Mouse (Mus musculus) splenic B cell, adult 2 months (primary cell): ENCODE results near the gene Ap4s1.

Source experiments
- DNase-seq: peaks from one replicate; pipeline ENCODE4 v3.0.0-alpha.2; 2011; ENCODE audit warnings: low read depth, low spot score
- H3K27me3 ChIP-seq: 2 replicates; pipeline ENCODE4 v1.6.1; 2012; ENCODE audit warnings: mild to moderate bottlenecking, low read length, moderate library complexity, mixed read lengths; ENCODE audit not compliant: control insufficient read depth, poor library complexity, insufficient read depth, severe bottlenecking
- H3K36me3 ChIP-seq: 2 replicates; pipeline ENCODE4 v1.6.1; 2012; ENCODE audit warnings: mild to moderate bottlenecking, low read length, moderate library complexity, mixed read lengths; ENCODE audit not compliant: control insufficient read depth, poor library complexity, insufficient read depth, severe bottlenecking

Gene Ap4s1

GRCm38 (mm10) chr12:51721836-51722235 lies 31.0 kb downstream of the Ap4s1 start:
- no peak for DNase-seq
- H3K27me3 ChIP-seq: no peaks in the 10 kb centered on the region
- peaks cover 2% of the 10 kb centered on the region; the same call in 1 of the 2 replicates for H3K36me3 ChIP-seq

GRCm38 (mm10) chr12:51729058-51729457 lies 38.2 kb downstream of the Ap4s1 start:
- DNase-seq: no peak
- H3K27me3 ChIP-seq: no peaks in the 10 kb centered on the region
- no peaks in the 10 kb centered on the region for H3K36me3 ChIP-seq

GRCm38 (mm10) chr12:51729827-51730226 lies 39.0 kb downstream of the Ap4s1 start:
- no peak for DNase-seq
- no peaks in the 10 kb centered on the region for H3K36me3 ChIP-seq

GRCm38 (mm10) chr12:51734605-51735211 lies 43.9 kb downstream of the Ap4s1 start:
- no peaks in the 10 kb centered on the region for H3K36me3 ChIP-seq

More at GRCm38 (mm10) chr12:51729827-51730226, 39.0 kb downstream of the Ap4s1 start:
- H3K27me3 ChIP-seq: no peaks in the 10 kb centered on the region

GRCm38 (mm10) chr12:51735840-51736271 lies 45.0 kb downstream of the Ap4s1 start:
- Histone ChIP-seq H3K27me3 (no peaks in the 10 kb centered on the region), H3K36me3 (no peaks in the 10 kb centered on the region)
- no peak for DNase-seq

More at GRCm38 (mm10) chr12:51734605-51735211, 43.9 kb downstream of the Ap4s1 start:
- DNase-seq: no peak
- H3K27me3 ChIP-seq: no peaks in the 10 kb centered on the region

GRCm38 (mm10) chr12:51736381-51736780 lies 45.5 kb downstream of the Ap4s1 start:
- DNase-seq: no peak
- Histone ChIP-seq H3K36me3 (no peaks in the 10 kb centered on the region), H3K27me3 (no peaks in the 10 kb centered on the region)

- no peak for DNase-seq
- H3K27me3 ChIP-seq: no peaks in the 10 kb centered on the region
- no peaks in the 10 kb centered on the region for H3K36me3 ChIP-seq
Measured at GRCm38 (mm10) chr12:51736807-51737206, 46.0 kb downstream of the Ap4s1 start.

- H3K36me3 ChIP-seq: peaks cover 10% of the 10 kb centered on the region
- DNase-seq: peak; percentile 59
- no peaks in the 10 kb centered on the region for H3K27me3 ChIP-seq
Measured at GRCm38 (mm10) chr12:51741690-51742089, 50.9 kb downstream of the Ap4s1 start.

- no peaks in the 10 kb centered on the region for H3K27me3 ChIP-seq
- no peak for DNase-seq
- peaks cover 17% of the 10 kb centered on the region for H3K36me3 ChIP-seq
Measured at GRCm38 (mm10) chr12:51744957-51745356, 54.1 kb downstream of the Ap4s1 start.

- H3K36me3 ChIP-seq: peaks cover 31% of the 10 kb centered on the region
- peak; percentile 7 for DNase-seq
- H3K27me3 ChIP-seq: no peaks in the 10 kb centered on the region
Measured at GRCm38 (mm10) chr12:51747348-51747747, 56.5 kb downstream of the Ap4s1 start.

GRCm38 (mm10) chr12:51755938-51756598 lies 65.2 kb downstream of the Ap4s1 start:
- Histone ChIP-seq H3K27me3 (no peaks in the 10 kb centered on the region), H3K36me3 (peaks cover 28% of the 10 kb centered on the region)
- DNase-seq: no peak

- H3K27me3 ChIP-seq: no peaks in the 10 kb centered on the region
- DNase-seq: no peak
- H3K36me3 ChIP-seq: peaks cover 23% of the 10 kb centered on the region
Measured at GRCm38 (mm10) chr12:51756599-51756961, 65.7 kb downstream of the Ap4s1 start.

GRCm38 (mm10) chr12:51759374-51759773 lies 68.5 kb downstream of the Ap4s1 start:
- H3K36me3 ChIP-seq: peaks cover 19% of the 10 kb centered on the region
- no peak for DNase-seq
- no peaks in the 10 kb centered on the region for H3K27me3 ChIP-seq

- DNase-seq: no peak
- peaks cover 15% of the 10 kb centered on the region for H3K36me3 ChIP-seq
- no peaks in the 10 kb centered on the region for H3K27me3 ChIP-seq
Measured at GRCm38 (mm10) chr12:51767454-51767853, 76.6 kb downstream of the Ap4s1 start.

GRCm38 (mm10) chr12:51768702-51769101 lies 77.9 kb downstream of the Ap4s1 start:
- Histone ChIP-seq H3K36me3 (peaks cover 13% of the 10 kb centered on the region), H3K27me3 (no peaks in the 10 kb centered on the region)
- DNase-seq: peak; percentile 19
